Mouse (Mus musculus) inflammation-experienced regulatory T-cells, adult 6 months (primary cell): ENCODE results near the gene Gsto2. TPM values are rescaled to one million over a fixed set of nuclear protein-coding genes. Genes with fewer than 3 reads are reported as not detected.

ENCODE experiments used
- ATAC-seq: one replicate; pipeline ENCODE4 v1.8.0; 2017
- polyA plus RNA-seq, 3 experiments: library from polyadenylated mRNA; unstranded; fragments of 100-300 nt; shearing (Covaris generic); gene quantifications; one replicate each; pipeline ENCODE4 v1.2.1; 2017

Gene Gsto2
- polyA plus RNA-seq, 3 experiments from 2014 or later: 0.34 to 1.2 (median 1.1) TPM

- no peak for ATAC-seq
These were observed 26.4 kb downstream of the Gsto2 start for GRCm38 (mm10) chr19:47891562-47892312.

GRCm38 (mm10) chr19:47893092-47893491 is 27.8 kb downstream of the Gsto2 start:
- no peak for ATAC-seq

DNA sequence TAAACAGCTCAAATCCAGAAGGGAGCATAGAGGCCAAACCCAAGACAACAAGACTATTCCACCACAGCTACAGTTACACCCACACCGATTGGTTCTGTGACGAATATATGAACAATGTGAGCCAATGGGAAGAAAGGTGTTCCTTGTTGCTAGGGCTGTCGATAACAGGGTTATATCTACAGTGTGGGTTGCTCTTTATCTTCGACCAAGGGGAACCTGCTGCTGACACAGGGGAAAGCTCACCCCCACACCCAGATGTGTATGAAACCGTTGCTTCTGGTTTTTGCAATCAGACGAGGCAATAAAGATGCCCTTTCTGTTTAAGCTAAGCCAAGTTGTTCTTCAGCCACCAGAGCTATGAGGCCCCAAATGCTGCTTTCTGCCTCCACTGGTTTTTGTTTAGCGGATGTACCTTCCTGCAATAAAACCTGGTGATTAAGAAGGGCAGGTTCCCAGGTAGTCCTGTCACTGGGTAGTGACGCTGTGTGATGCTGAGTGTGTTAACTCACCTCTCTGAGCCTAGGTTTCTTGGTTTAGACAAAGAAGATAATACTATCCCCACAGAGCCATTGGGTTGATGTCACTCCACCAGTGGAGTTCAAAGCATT is 33.2 kb downstream of the Gsto2 start:
- peak; percentile 81 for ATAC-seq

GRCm38 (mm10) chr19:47900012-47900411 is 34.7 kb downstream of the Gsto2 start:
- no peak for ATAC-seq

GRCm38 (mm10) chr19:47900558-47900957 is 35.2 kb downstream of the Gsto2 start:
- ATAC-seq: no peak

- no peak for ATAC-seq
These were observed 37.2 kb downstream of the Gsto2 start for GRCm38 (mm10) chr19:47902316-47903201.

GRCm38 (mm10) chr19:47903679-47904078 is 38.3 kb downstream of the Gsto2 start:
- ATAC-seq: no peak

DNA sequence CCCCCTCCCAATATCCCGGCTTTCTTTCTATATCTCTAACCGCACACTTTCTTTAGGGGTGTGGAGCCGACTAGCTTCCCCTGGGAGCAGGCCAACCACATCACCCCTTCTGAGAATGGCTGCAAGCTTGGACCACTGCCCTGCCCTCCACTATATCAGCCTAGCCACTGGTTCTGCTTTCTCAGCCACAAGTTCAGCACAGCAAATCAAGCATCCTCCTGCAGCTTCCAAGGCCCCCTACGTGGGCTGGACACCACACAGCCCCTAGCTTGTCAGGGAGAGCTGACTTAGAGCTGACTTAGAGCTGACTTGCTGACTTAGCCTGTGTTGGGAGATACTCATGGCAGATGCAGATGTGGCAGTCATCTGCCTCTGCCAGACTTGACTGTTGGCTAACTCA is 39.7 kb downstream of the Gsto2 start:
- ATAC-seq: no peak

DNA sequence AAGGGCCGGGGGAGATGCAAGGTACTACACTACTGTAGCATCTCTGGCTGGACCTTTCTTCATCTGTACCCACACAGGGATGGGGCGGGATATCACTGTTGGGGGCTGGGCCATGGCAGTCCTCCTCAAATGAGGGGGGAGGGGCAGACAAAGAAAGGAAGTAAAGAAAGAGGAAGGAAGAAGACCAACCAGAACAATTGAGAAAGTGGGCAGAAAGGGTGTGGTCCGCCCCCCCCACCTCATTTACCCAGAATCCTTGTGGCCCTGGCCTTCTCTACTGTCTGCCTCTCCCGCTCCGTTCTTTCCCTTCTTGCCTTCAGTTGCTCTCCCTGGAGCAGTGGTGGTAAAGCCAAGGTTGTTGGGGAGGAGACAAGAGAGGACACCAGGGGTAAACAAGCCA is 40.3 kb downstream of the Gsto2 start:
- ATAC-seq: no peak

- ATAC-seq: no peak
These were observed 42.3 kb downstream of the Gsto2 start for GRCm38 (mm10) chr19:47907596-47907995.

DNA sequence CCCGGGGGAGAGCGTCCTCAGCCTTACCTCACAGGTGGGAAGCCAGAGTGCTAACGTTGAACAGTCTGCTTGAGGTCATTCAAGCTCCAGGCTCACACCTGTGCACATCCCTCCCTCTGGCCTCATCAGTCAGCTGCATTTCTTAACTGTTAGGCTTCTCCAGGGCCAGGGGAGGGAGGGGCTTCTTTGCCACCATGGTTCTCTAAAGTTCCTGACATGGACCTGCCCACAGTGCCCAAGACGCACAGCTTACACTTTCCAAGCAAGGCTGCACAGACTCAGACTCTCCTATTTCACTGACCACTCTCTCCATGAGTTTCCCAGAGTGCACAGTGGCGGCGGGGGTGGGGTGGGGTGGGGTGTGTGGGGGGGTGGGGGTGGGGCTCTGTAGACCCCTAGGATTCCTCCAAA is 43.6 kb downstream of the Gsto2 start:
- no peak for ATAC-seq

DNA sequence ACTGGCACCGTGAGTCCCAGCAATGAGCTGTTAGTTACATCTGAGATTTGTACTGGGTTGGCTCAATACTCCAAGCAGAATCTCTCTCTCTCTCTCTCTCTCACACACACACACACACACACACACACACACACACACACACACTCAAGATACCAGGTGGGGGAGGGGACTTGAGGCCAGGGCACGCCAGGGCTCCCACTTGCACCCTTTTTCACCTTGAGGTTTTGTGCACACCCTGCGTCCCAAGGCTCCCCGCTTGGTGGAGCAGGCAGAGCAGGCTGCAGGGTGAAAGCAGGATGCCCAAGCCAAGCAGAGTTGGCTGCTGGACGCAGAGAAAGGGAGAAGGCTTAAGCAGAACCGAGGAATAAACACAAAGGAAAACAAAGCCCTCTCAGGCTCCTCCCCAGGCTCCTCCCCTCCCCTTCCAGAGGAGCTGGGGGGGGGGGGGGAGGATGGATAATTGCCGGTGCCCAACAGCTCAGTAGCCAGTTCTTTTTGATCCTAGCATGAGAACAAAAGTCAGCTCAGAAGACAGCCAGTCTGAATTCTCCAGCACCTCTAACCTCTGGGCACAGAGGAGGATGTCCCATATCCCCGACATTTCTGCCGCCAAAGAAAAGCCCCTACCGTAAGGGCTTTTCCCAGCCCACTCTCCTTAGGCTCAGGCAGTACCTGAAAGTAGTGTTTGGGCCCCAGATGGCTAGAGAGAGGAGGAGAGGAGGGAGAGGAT is 44.2 kb downstream of the Gsto2 start:
- peak; percentile 48 for ATAC-seq

- peak; percentile 83 for ATAC-seq
These were observed 44.8 kb downstream of the Gsto2 start for GRCm38 (mm10) chr19:47910117-47910618.

GRCm38 (mm10) chr19:47910751-47911150 is 45.4 kb downstream of the Gsto2 start:
- peak; percentile 19 for ATAC-seq

GRCm38 (mm10) chr19:47913344-47913743 is 48.0 kb downstream of the Gsto2 start:
- no peak for ATAC-seq

DNA sequence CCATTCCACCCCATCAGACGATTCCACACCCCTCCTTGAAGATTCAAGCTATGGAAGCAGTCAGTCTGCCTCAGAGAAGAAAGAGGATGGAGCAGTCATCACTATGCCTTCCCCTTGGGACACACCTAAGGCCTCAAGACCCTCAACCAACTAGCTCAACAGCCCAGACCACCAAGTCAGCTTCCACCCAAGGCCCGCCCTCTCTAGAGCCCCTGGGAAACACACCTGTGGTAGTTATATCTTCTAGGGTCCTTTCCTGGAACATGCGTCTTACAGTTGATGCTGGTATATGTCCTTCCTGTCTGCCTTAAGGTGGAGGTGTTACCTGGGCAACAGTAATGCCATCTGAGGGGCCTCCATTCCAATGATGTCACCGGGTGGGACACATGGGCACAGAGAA is 48.9 kb downstream of the Gsto2 start:
- ATAC-seq: no peak

GRCm38 (mm10) chr19:47915251-47915650 is 49.9 kb downstream of the Gsto2 start:
- peak; percentile 29 for ATAC-seq

- ATAC-seq: no peak
These were observed 52.1 kb downstream of the Gsto2 start for GRCm38 (mm10) chr19:47917396-47917795.

DNA sequence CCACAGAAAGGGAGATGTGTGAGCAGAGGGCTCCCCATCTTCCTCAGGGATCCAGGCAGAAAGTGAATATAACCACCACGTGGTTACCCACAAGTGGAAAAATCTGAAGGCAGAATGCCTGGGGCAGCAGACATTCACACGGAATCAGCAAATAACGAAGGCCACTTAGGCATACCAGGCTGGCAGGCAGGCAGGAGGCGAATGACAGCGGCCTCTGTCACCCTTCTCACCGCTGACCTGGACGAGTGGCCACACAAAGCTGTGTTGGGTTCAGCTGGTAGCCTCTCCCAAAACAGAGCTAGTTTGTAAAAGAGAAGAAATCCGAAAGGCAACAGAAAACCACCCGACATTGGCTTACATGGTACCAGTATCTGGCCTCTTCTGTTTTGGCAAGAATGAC is 52.7 kb downstream of the Gsto2 start:
- ATAC-seq: no peak

DNA sequence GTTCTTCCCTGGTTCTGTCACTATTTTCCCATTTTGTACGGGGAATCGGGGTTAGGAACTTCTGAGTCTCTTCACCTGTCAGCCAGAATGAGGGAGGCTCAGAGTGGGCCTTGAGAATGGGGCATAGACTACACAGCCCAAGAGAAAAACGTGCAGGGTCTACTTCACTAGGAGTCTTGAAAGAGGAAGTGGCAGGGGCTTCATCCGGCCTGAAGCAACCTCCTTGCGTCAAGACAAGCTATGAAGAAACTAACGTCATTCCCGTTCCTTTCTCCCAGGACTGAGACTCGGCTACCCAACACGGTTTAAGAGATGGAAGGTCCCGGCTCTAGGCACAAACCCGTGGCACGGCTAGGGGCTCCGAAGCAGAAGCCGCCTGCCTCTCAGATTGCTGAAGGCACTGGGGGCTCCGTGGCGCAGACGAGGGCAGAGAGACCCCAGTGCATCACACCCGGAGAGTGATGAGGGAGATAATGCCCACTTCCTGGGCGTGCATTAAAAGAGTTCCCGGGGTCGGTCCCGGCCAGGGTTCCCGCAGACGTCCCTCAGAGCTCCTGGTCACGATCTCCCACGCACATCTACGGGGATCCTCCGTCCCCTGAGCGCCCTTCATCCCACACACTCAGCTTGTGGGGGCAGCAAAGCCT is 53.2 kb downstream of the Gsto2 start:
- ATAC-seq: peak; percentile 30

DNA sequence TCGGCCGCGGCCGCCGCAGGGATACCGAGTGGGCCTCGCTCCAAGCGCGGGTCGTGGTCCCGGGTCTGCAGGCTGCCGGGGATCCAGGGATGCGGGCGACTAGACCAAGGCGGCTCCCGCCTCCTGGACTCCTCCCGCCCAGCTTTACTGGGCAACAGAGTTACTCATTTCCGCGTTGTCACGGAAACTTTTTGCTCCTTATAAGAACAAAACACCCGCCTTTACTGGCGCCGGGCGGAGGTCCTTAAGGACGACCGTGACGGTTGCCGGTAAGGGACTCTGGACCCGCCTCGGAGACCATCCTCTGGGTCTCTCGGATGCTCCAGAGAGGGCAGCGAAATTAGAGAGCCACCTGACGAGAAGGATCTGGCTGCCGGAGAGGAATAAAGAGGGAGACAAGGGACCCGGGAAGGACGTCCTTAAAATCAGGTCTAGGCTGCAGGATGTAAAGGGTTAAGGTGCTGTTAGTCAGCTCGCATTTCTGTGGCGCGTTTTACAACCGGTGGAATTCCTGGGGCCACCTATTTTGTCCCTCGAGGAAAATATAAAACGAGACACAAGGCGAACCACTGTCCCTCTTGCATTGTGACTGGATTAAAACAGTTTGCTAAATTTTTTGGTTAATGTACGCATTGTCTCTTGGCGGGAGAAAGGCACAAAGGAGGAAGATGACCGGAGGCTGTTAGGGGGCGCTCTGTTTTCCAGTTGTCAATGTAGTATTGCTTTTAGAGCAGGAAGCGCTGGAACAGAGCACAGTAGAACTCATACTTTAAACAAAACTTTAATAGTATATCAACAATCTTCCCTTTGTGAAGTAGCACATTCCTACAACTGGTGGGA is 54.0 kb downstream of the Gsto2 start, which contains the start of the genes Cfap43 and Itprip:
Cfap43 (minus strand) TSS at position 162 of the 840 bp plus-strand sequence.
Itprip (minus strand) TSS at position 174 of the 840 bp plus-strand sequence.
- ATAC-seq: peak; percentile 75
